Mouse (Mus musculus): ENCODE measurements around the gene Rftn1.
"Not testable (repeated sequence)": the region's sequence is repeated elsewhere in the genome, so short reads cannot be mapped to it uniquely, and the experiment has no call there.

Rftn1 gene

DNA sequence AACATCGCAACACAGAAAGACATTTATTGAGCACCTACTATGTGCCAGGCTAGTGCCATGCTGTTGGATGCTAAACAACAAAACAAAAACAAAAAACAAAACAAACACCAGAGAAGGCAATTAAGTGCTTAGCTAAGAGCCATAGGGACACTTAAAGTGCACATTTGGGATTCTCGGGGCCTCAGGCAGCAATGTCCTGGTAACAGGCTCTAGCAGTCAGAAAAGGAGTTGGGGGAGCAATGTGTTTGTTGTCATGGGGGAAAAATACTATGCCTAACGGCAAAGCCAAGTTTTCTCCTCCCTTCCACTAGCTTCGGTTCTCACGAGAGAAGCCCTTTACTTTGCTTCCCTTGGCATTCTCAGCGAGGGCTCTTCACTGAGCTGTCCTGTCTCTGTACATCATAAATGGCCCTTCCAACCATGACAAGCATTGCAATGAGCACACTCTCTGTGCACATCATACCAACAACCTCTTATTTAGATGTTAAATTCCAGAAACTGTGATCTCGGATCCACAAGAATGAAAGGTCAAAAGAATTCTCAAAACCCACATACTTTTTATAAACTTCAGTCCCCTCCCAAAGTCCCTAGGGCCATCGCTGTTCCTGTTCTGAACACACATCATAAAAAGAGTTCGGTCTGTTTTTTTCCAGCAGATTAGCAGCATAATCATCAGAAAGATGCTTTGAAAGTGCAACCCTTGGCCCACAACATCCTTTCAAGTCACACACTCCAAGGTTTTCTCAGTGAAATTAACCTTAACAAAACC is 63.2 kb downstream of the Rftn1 start:
- no peak for DNase-seq (ENCODE audit: low spot score in 2 of 2)

DNA sequence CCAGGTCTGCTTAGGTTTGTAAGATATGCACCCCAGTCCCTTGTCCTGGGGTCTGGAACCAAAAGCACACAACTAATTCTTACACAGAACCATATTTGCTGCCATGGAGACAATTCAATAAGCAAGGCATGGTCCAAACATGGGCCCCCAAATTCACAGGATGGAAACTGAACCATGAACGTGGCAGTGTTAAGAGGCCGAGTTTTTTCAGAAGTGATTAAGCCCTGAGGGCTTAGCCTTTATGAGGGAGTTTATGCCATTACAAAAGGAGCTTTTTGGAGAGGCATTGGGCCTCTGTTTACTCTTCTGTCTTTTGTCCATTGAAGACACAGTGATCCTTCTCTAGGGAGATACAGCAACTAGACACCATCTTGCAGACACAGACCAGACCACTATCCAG is 63.9 kb downstream of the Rftn1 start:
- DNase-seq (ENCODE audit: low spot score in 2 of 2), result no peak

DNA sequence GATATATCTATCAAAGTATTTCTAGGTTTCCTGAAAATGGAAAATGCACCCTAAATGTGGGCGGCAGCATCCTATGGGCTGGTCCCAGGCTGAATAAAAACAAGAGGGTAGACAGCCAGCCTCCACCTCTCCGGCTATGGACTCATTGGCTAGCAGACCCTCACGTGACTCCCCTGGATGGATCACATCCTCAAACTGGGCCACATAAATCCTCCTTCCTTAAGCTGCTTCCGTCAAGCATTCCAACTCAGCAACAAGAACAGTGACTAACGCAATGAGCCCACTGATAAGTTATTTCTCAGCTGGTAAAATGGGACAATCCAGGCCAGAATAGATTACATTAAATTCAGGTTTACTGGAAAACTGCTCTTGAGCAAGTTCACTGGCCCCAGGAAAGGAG is 64.6 kb downstream of the Rftn1 start:
- no peak for DNase-seq (ENCODE audit: low spot score in 2 of 2)

DNA sequence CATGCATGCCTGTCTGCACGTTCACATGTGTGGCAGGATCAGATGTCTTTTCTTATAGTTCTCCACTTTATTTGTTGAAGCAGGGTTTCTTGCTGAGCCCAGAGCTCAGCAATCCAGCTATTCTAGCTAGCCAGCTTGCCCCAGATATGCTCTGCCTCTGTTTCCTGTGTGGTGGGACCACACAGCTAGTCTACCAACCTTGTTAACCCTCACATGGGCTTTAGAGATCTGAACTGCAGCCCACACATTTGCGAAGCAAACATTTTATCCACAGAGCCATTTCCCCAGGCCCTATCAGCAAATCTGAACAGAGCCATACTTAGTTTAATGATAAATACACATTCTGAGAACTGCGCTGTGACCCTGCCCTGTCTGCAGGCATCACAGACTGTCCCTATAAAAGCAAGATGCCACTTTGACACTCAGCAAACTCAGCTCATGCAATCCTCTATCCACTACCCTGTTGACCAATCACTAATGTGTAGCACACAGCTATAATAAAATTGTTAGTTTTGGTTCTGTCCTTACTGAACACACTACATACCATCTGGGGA is 65.2 kb downstream of the Rftn1 start:
- no peak for DNase-seq (ENCODE audit: low spot score in 2 of 2)

DNA sequence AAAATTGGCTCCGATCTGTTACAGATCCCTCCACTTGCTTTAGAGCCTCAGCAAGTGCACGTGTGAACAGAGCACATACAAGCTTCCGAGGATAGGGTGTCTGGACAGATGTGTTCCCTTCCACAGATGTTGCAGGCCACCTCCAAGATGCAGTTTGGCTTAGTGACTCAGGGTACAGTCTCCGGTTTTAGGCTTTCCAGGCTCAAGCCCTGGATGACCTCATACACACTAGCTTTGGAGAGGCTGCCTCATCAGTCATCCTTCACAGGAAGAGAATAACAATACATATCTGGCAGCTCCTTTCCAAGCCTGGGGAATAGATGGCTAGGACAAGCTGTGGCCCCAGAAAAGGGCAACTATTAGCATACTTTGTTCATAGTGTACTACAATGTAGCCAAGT is 65.8 kb downstream of the Rftn1 start:
- DNase-seq (ENCODE audit: low spot score in 2 of 2), result no peak

DNA sequence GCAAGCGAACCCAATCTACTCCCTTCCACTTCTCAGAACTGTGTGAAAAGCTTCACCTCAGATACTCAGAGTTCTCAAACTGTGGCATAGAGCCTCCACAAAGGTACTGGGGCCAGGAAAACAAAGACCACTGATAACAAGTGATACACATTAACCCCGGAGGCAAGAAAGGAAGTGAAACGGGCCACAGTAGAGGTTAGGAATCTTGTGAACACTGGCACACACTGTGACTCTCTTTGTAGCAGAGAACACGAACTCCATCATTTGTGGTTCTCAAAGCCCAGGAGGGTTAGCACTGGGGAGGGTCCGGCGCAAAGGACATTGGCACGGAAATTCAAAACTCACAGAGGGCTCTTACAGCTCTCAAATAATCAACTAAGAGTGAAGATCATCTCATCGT is 67.9 kb downstream of the Rftn1 start:
- DNase-seq (ENCODE audit: low spot score in 2 of 2), result no peak

DNA sequence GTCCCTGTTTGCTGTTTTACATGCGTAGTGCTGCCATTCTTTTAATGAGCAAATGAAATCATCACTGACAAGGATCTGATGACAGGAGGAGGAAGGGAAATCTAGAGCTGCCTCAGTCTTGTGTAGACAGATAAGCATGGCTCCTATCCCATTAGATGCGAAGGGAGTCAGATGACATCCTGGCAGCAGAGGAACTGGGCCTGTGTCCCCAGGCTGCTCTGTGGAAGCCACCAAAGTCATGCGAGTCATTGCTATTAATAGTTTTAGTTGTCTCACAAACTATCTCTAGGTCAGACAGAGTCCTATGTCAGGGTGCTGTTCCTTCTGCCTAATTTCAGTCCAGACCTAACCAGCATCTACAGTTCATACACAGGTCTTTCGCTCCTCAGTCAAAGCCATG is 70.4 kb downstream of the Rftn1 start:
- no peak for DNase-seq (ENCODE audit: low spot score in 2 of 2)

DNA sequence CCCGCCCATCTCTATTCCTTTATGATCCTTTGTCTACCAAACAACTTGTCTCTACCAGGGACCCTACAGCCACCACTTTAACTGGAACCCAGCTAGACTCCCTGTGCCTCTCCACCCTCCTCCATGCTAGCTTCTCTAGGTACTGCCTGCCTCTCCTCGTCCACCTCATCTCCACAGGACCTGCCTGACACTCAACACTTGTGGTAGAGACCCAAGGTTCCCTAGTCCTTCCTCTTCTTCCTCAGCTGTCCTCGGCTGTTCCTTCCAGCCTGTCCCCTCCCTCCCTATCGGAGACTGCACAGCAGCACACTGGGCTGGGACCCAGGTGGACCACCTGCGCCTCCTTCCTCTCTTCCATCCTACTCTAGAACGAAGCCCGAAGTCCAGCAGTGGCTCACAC is 73.0 kb downstream of the Rftn1 start:
- DNase-seq (ENCODE audit: low spot score in 2 of 2), result no peak

DNA sequence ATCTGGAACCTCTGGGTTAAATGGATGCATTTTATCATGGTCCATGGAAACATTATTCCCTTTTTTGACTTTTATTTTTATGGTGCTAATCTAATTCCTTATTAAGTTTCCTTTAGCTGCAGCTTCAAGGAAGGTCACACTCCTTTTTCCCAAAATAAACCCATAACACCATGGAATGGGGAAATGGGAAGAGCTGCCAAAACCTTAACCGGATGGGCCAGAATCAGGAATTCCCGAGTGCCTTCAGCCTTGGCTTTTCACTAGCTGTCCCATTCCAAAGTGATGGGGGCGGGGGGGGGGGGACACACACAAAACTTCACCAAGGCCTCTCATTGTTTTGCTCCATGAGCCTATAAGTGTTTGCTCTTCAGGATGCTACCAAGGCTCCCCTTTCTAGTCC is 73.5 kb downstream of the Rftn1 start:
- DNase-seq (ENCODE audit: low spot score in 2 of 2), result no peak

- DNase-seq (ENCODE audit: low spot score in 2 of 2), result not testable (repeated sequence)
Measured at GRCm38 (mm10) chr17:50116401-50116800, 74.1 kb downstream of the Rftn1 start.

- not testable (repeated sequence) for DNase-seq (ENCODE audit: low spot score in 2 of 2)
Measured at GRCm38 (mm10) chr17:50115716-50116115, 74.8 kb downstream of the Rftn1 start.

DNA sequence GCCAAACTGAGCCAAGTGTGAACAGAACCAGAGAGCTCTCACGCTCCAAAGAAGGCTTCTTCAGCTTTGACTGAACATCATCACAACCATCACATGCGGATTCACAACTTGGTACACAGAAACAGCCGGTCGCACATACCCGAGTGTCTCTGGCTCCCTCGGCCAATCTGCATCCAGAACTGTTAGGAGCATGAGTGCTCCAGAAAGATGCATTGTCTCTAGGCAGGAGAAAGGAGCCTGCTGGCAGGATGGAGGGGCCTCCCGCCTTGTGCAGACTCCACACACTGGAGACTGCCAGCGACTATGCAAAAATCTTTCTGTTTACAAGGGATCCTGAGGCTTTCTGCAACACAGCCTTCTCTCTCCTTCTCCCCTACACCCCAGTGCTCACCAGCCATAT is 75.8 kb downstream of the Rftn1 start:
- no peak for DNase-seq (ENCODE audit: low spot score in 2 of 2)

- peak in 1 of 2 experiments; percentile 13 for DNase-seq (ENCODE audit: low spot score in 2 of 2)
Measured at GRCm38 (mm10) chr17:50110650-50111415, 79.6 kb downstream of the Rftn1 start.

- DNase-seq (ENCODE audit: low spot score in 2 of 2), result no peak
Measured at GRCm38 (mm10) chr17:50106811-50107210, 83.7 kb downstream of the Rftn1 start.

DNA sequence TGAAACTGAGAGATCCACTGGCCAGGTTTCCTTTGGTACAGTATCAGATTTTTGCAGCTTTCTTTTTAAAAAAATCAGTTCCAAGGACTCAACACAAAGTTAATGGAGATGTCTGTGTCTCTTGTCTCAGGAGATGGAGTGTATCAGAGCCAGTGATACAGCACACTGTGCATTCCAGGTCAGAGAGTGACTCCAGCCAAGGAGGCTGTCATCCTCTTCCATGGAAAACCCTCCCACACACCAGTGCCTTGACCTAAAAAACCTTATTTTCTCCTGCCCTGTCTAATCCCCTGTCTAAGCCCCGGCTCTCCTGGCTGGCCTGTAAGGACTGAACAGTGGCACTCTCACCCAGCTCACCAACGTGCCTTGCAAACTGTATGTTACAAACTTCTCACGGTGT is 86.3 kb downstream of the Rftn1 start:
- DNase-seq (ENCODE audit: low spot score in 2 of 2), result no peak

DNA sequence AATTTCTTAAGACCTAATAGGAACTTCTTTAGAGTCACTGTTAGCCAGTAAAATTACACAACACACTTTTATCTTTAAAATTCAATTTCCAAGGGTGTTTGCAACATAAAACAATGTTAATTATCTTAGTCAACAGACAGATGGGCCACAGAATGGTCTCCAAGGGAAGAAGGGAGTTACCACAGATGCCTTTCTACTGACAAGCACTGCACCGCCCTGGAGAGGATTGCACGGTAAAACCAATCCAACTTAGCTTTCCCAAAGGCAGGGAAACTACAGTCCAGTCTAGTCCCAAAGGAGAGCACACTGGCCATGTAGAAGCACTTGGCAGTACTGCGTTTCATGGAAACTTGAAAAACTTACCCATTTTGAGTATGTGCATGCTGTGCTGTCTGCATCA is 89.1 kb downstream of the Rftn1 start:
- DNase-seq (ENCODE audit: low spot score in 2 of 2), result no peak

DNA sequence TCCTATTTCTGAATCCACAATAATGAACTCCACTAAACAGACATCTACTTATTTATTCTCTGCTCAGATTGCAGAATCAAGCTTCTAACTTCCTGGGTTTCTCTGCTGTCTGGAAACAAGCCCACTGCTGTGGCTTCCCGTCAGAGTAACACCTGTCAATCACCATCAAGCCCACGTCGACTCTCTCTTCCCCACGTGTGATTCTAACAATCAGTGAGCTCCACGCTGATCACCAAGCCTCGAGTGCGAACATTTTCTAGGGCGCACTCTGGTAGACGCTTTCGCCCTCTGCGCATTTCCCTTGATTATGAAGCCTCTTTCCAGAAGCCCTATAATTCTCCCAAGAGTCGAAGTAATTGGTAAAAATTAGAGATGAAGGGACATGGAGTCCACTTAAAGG is 90.4 kb downstream of the Rftn1 start:
- no peak for DNase-seq (ENCODE audit: low spot score in 2 of 2)

DNA sequence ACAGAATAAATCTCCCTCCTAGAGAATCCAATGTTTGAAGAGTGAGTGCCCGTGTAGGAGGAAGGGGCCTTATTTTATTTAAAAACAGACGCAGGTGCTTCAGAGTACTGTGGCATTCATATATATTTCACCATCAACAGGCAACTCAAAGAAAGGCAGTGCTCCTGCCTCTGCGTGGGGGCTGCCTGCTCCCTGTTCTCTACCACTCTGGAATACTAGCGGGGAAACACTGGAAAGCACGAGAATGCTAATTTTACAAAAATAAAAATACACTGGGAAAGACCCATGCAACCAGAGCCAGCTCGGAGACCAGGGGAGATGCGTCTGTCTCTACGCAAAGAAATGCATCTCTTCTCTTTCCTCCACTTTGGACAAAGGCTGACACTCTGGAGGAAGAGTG is 91.1 kb downstream of the Rftn1 start:
- DNase-seq (ENCODE audit: low spot score in 2 of 2), result no peak

DNA sequence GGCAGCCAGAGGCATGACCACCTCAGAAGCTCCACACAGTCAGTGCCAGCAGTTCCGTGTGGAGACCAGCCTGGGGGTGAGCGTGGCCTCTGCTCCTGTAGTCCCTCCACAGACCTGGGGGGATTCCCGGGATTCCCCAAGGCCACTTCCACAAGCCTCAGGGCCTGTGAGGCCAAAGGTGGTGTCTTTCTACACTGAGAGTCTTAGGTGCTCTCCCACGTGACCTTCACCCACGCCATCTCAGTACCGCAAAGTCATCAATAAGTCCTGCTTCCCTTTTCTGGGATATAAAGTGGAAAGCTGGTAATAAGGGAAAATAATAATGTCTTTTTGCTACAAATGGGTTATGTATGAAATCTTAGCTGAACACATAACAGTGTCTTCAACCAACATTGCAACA is 92.2 kb downstream of the Rftn1 start:
- no peak for DNase-seq (ENCODE audit: low spot score in 2 of 2)

- DNase-seq (ENCODE audit: low spot score in 2 of 2), result no peak
Measured at GRCm38 (mm10) chr17:50097831-50098230, 92.6 kb downstream of the Rftn1 start.

- DNase-seq (ENCODE audit: low spot score in 2 of 2), result no peak
Measured at GRCm38 (mm10) chr17:50096305-50096704, 94.2 kb downstream of the Rftn1 start.

- DNase-seq (ENCODE audit: low spot score in 2 of 2), result no peak
Measured at GRCm38 (mm10) chr17:50094596-50094995, 95.9 kb downstream of the Rftn1 start.

- no peak for DNase-seq (ENCODE audit: low spot score in 2 of 2)
Measured at GRCm38 (mm10) chr17:50094077-50094476, 96.4 kb downstream of the Rftn1 start.

All from urinary bladder, postnatal 36 days (tissue).